Mouse (Mus musculus) thymus, adult 2 months (tissue): ENCODE measurements around the gene Rpgrip1.

ENCODE experiments used
- CTCF ChIP-seq: fragments of 200-500 bp; IDR thresholded peaks from 2 replicates; pipeline ENCODE4 v1.5.1; 2012; ENCODE audit warnings: mild to moderate bottlenecking, control low read depth, low read length, moderate library complexity, borderline replicate concordance; ENCODE audit not compliant: control insufficient read depth, poor library complexity, insufficient read depth; ENCODE audit errors: extremely low read depth
- POLR2A ChIP-seq: fragments of 200-500 bp; IDR thresholded peaks from 2 replicates; pipeline ENCODE4 v1.6.1; 2012; ENCODE audit warnings: mild to moderate bottlenecking, low read length, control low read depth, moderate library complexity; ENCODE audit not compliant: control insufficient read depth, poor library complexity, insufficient read depth; ENCODE audit errors: extremely low read depth

GRCm38 (mm10) chr14:52124636-52125035, 14.1 kb downstream of the Rpgrip1 start:
- no peak for TF ChIP-seq POLR2A
- TF ChIP-seq CTCF = no peak
